Mouse (Mus musculus) hindbrain, embryonic 16.5 days (tissue): ENCODE measurements around the gene Glrx5. TPM values are rescaled to one million over a fixed set of nuclear protein-coding genes. Genes with fewer than 3 reads are reported as not detected.
A peak's percentile ranks its signal among the peaks of the same experiment; 100 is the strongest.

ENCODE experiments used
- ATAC-seq: fragments of 200-750 bp; cut with Nextera tagmentation; 2 replicates; pipeline ENCODE4 v1.8.0; 2017; ENCODE audit warnings: moderate TSS enrichment, moderate library complexity
- H3K27ac ChIP-seq: fragments of 300-500 bp; sonication (generic); 2 replicates; pipeline ENCODE4 v1.5.1; 2014; ENCODE audit warnings: low read depth, mild to moderate bottlenecking, control low read depth, low read length, moderate library complexity
- H3K27me3 ChIP-seq: fragments of 300-500 bp; sonication (generic); replicated peaks from 2 replicates; pipeline ENCODE4 v1.6.1; 2014; ENCODE audit warnings: low read length; ENCODE audit not compliant: control insufficient read depth, insufficient read depth
- H3K36me3 ChIP-seq: fragments of 300-500 bp; sonication (generic); 2 replicates; pipeline ENCODE4 v1.6.1; 2014; ENCODE audit warnings: mild to moderate bottlenecking, low read length, moderate library complexity, mixed read lengths; ENCODE audit not compliant: control insufficient read depth, insufficient read depth
- H3K4me1 ChIP-seq: fragments of 300-500 bp; sonication (generic); 2 replicates; pipeline ENCODE4 v1.6.1; 2014; ENCODE audit warnings: low read depth, low read length; ENCODE audit not compliant: control insufficient read depth, insufficient read depth
- H3K4me2 ChIP-seq: fragments of 300-500 bp; sonication (generic); 2 replicates; pipeline ENCODE4 v1.6.1; 2014; ENCODE audit warnings: mild to moderate bottlenecking, low read length, control low read depth, moderate library complexity
- H3K4me3 ChIP-seq: fragments of 300-500 bp; sonication (generic); 2 replicates; pipeline ENCODE4 v1.5.1; 2014; ENCODE audit warnings: mild to moderate bottlenecking, low read length, control low read depth, moderate library complexity
- H3K9ac ChIP-seq: fragments of 300-500 bp; sonication (generic); 2 replicates; pipeline ENCODE4 v1.6.1; 2014; ENCODE audit warnings: low read depth, mild to moderate bottlenecking, control low read depth, low read length, moderate library complexity
- H3K9me3 ChIP-seq: fragments of 300-500 bp; sonication (generic); 2 replicates; pipeline ENCODE4 v1.6.1; 2014; ENCODE audit warnings: mild to moderate bottlenecking, low read length, moderate library complexity; ENCODE audit not compliant: control insufficient read depth
- WGBS: fragments of 180-500 bp; shearing (Covaris S2); extraction: QIAGEN DNeasy Blood & Tissue Kit; methylation state at CpG from one replicate; pipeline ENCODE4 v1.1.7; 2014; 5-methylcytosine and 5-hydroxymethylcytosine counted together
- polyA plus RNA-seq: library from polyadenylated mRNA; unstranded; fragments of >200 nt; fragmentation: Nextera tagmentation; extraction: Ambion mirVana; gene quantifications from 2 replicates; pipeline ENCODE4 v1.2.1, GENCODE M21; 2015

Glrx5 gene
- polyA plus RNA-seq, 1 experiment from 2014 or later = 179 TPM

DNA sequence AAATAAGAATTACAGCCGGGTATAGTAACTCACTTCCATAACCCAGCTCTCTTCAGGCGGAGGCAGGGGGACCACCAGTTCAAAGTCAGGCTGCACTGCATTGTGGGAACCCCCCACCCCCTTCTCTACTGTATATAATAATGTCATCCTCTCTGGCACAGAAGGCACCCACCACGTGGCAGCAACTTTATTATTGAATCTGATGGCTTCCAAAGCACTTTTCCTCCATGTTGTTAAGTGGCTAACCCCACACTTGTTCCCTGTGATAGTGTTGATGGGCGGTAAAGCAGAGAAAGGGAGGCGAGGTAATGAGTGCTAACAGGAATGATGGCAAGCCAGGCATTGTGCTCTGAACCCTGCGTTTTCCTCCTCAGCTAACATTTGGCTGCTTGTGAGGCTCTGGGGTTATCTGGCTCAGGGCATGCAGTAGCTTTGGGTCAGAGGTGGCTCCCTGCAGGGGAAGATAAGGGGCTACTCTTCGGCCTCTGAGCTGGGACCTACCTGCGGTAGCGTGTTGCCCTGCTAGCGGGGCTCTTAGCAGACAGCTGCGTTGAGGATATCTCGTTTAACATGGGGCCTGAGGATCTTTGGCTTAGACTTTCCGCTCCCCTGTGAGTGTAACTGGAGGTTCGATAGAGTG is 1.8 kb downstream of the Glrx5 start:
- no peak for ATAC-seq
- Histone ChIP-seq H3K27me3 (no peaks in the 10 kb centered on the region), H3K4me1 (peaks cover 35% of the 10 kb centered on the region), H3K9me3 (no peaks in the 10 kb centered on the region), H3K27ac (no peak overlapping the region), H3K36me3 (peaks cover 4% of the 10 kb centered on the region; the same call in 1 of the 2 replicates), H3K4me3 (no peak overlapping the region; the same call in 1 of the 2 replicates), H3K4me2 (peak overlapping the region; percentile 69), H3K9ac (no peak overlapping the region; the same call in 1 of the 2 replicates)
- WGBS = 77% methylated on average over 14 of the region's 14 CpGs

DNA sequence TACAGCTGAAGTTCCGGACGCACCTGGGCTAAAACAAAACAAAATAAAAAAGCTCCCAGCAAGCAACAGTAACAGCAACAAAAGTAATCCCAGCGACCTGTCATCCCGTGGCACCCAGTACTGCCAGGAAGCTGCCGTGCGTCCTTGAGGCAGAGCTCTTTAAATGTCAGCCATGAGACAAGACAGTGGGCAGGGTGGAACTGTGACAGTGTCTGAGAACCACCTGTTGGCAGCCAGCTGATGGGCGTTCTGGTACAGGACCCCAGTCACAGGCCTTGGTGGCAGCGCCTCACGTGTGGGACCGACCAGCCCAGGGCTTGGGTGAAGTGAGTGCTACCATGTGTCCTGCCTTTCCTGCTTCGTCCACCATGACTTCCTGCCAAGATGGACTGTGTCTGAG is 5.7 kb downstream of the Glrx5 start:
- peaks cover 20% of the 10 kb centered on the region for H3K4me1 ChIP-seq
- H3K9me3 ChIP-seq = no peaks in the 10 kb centered on the region
- H3K27ac ChIP-seq = no peak overlapping the region
- H3K36me3 ChIP-seq = peaks cover 9% of the 10 kb centered on the region; the same call in 1 of the 2 replicates
- no peak overlapping the region for H3K4me2 ChIP-seq
- WGBS = 88% methylated on average over 11 of the region's 11 CpGs
- H3K27me3 ChIP-seq = no peaks in the 10 kb centered on the region
- no peak overlapping the region for H3K4me3 ChIP-seq
- no peak for ATAC-seq
- H3K9ac ChIP-seq = no peak overlapping the region

DNA sequence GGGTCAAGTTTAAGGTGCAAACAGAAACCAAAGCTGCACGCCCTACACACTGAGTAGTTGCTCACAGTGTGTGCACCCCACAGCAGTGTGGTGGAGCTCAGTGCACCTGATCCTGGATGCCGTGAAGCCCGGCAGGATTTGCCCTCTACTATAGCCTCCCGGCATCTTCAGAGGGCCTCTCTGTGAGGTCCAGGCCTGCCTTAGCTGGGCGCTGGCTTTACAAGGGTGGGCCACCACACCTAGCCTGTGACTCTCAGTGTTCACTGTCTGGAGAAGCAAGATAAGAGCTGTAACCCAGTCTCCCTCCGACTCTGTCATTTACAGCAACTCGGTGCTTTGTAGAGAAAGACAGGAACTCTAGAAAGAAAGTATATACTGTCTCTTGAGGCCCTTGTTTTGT is 6.4 kb downstream of the Glrx5 start:
- H3K9ac ChIP-seq = no peak overlapping the region
- no peak overlapping the region for H3K4me2 ChIP-seq
- no peak overlapping the region for H3K4me3 ChIP-seq
- H3K27me3 ChIP-seq = no peaks in the 10 kb centered on the region
- peaks cover 13% of the 10 kb centered on the region for H3K4me1 ChIP-seq
- no peak for ATAC-seq
- whole genome bisulfite sequencing = 85% methylated on average over 7 of the region's 7 CpGs
- H3K27ac ChIP-seq = no peak overlapping the region
- peaks cover 9% of the 10 kb centered on the region; the same call in 1 of the 2 replicates for H3K36me3 ChIP-seq
- no peaks in the 10 kb centered on the region for H3K9me3 ChIP-seq

DNA sequence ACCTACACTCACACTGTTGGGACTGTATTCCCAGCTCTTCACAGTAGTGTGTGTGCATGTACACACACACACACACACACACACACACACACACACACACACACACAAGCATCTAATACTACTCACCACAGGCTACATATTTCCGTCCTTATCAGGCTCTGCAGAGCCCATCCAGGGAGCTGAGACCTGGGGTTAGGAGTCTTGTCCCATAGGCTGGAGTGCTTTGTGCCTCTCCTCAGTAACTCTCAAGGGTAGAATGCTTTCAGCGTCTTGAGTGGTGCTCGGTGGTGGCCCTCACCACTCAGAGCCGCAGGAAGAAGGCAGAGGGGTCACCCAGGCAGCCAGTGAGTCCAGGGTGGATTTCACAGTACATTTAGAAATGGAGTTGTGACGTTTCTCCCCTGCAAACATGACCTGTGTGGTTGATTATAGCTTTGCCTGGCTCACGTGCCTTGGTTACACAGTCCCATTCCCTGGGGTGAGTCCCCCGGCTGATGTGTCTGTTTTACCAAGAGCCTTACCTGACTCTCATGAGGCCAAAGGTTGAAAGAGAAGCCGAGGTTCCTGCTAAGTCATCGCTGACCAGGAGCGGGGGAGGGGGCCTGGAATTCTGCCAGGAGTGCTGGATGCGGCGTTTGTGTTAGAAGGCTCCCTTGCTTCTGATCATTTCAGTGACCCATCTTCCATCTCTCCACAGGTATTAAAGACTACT is 7.2 kb downstream of the Glrx5 start:
- Histone ChIP-seq H3K4me1 (peaks cover 5% of the 10 kb centered on the region), H3K4me2 (no peak overlapping the region), H3K9me3 (no peaks in the 10 kb centered on the region), H3K9ac (no peak overlapping the region), H3K27ac (no peak overlapping the region), H3K36me3 (peaks cover 9% of the 10 kb centered on the region; the same call in 1 of the 2 replicates), H3K4me3 (no peak overlapping the region), H3K27me3 (no peaks in the 10 kb centered on the region)
- no peak for ATAC-seq
- WGBS = 61% methylated on average over 12 of the region's 12 CpGs

DNA sequence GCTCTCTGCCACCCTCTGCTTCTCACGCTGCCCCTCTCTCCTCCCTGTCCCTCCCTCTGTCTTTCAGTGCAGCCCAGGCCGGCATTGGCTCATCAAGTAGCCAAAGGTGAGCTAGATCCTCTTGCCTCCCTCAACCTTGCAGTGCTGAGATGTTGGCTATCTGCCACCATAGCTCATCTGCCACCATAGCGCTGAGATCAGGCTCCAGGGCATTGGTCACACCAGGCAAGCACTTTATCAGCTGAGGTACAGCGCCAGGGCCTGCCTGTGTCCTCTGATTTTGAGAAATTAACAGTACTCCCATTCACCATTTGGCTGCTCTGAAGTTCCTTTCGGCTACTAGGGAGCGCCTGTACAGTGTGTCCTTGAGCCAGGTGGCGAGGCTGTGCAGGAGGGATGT is 8.5 kb downstream of the Glrx5 start:
- H3K27ac ChIP-seq = no peak overlapping the region
- peaks cover 6% of the 10 kb centered on the region; the same call in 1 of the 2 replicates for H3K36me3 ChIP-seq
- ATAC-seq = no peak
- no peaks in the 10 kb centered on the region; the same call in 1 of the 2 replicates for H3K4me1 ChIP-seq
- no peaks in the 10 kb centered on the region for H3K9me3 ChIP-seq
- H3K9ac ChIP-seq = no peak overlapping the region
- H3K27me3 ChIP-seq = no peaks in the 10 kb centered on the region
- 86% methylated on average over 7 of the region's 7 CpGs for WGBS
- no peak overlapping the region for H3K4me3 ChIP-seq
- H3K4me2 ChIP-seq = no peak overlapping the region

DNA sequence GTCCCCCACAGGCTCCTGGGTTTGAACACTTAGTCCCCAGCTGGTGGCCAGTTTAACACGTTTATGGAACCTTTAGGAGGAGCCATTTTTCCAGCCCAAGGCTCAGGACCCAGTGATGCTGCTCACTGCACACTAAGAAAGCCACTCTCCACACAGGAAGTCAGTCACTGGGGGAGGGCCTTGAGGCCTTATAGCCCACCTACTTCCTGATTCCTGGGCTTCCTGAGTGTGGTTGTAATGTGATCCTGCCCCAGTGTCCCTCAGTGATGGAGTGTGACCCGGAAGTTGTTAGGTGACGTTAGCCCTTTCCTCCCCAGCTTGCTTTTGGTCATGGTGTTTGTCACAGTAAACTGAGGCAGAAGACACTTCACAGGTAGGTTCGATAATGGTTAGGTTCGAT is 10.6 kb downstream of the Glrx5 start:
- peaks cover 6% of the 10 kb centered on the region; the same call in 1 of the 2 replicates for H3K36me3 ChIP-seq
- WGBS = 96% methylated on average over 5 of the region's 5 CpGs

DNA sequence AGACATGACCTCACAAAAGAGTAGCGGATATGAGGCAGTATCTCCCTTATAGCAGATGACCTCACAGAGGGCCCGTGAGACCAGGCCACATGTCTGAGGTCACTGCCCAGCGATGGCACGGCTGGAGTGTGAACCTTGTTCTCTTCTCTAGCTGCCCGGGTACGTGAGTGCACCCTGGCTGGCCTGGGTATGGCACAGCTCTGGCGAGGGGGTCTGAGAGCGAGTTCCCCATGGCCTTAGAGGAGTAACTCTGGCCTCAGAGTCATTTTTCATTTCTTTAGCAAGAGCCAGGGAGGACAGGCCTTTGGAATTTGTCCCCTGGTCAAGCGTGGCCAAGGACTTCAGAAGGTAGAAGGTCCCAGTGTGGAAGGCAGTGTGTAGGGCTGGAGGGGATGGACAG is 12.3 kb downstream of the Glrx5 start:
- Histone ChIP-seq H3K27ac (no peak overlapping the region), H3K9me3 (peaks cover 3% of the 10 kb centered on the region; the same call in 1 of the 2 replicates), H3K4me1 (no peaks in the 10 kb centered on the region; the same call in 1 of the 2 replicates), H3K36me3 (peaks cover 6% of the 10 kb centered on the region; the same call in 1 of the 2 replicates), H3K9ac (no peak overlapping the region), H3K27me3 (no peaks in the 10 kb centered on the region), H3K4me2 (no peak overlapping the region), H3K4me3 (no peak overlapping the region)
- WGBS = 89% methylated on average over 9 of the region's 9 CpGs
- ATAC-seq = no peak

More for the DNA sequence above, 10.6 kb downstream of the Glrx5 start:
- H3K9ac ChIP-seq = no peak overlapping the region
- H3K4me1 ChIP-seq = no peaks in the 10 kb centered on the region; the same call in 1 of the 2 replicates
- peaks cover 3% of the 10 kb centered on the region; the same call in 1 of the 2 replicates for H3K9me3 ChIP-seq
- ATAC-seq = no peak
- no peak overlapping the region for H3K4me2 ChIP-seq
- no peaks in the 10 kb centered on the region for H3K27me3 ChIP-seq
- H3K27ac ChIP-seq = no peak overlapping the region
- no peak overlapping the region for H3K4me3 ChIP-seq

DNA sequence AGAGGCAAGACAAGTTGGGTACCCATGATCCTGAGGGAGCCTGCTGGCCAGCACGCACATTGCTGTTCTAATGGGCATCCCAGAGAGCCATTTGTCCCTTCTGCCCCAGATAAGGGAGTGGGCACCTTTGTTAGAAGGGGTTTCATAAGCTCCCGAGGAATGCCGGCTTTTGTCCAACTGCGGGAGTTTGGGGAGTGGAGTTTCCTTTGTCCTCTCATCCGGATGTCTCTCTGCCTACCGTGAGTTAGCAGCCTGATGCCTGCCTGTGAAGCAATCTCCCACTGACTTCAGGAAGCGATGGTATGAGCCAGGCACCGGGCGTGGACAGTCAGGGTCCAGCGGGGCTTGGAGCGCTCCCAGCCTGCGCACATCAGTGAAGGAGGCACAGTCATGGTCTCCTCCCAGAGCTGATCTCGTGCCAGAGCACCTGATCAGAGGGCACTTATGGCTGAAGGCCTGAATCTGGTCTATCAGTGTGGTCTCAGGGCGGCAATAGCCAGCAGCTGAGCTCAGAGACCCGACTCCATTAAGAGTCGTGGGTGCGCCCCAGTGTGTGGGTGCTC is 15.9 kb downstream of the Glrx5 start:
- no peak overlapping the region for H3K4me3 ChIP-seq
- peaks cover 3% of the 10 kb centered on the region; the same call in 1 of the 2 replicates for H3K9me3 ChIP-seq
- H3K27me3 ChIP-seq = no peaks in the 10 kb centered on the region
- 60% methylated on average over 17 of the region's 17 CpGs for WGBS
- H3K4me1 ChIP-seq = no peaks in the 10 kb centered on the region
- H3K9ac ChIP-seq = no peak overlapping the region
- H3K4me2 ChIP-seq = no peak overlapping the region
- H3K27ac ChIP-seq = no peak overlapping the region
- no peak for ATAC-seq
- no peaks in the 10 kb centered on the region for H3K36me3 ChIP-seq

DNA sequence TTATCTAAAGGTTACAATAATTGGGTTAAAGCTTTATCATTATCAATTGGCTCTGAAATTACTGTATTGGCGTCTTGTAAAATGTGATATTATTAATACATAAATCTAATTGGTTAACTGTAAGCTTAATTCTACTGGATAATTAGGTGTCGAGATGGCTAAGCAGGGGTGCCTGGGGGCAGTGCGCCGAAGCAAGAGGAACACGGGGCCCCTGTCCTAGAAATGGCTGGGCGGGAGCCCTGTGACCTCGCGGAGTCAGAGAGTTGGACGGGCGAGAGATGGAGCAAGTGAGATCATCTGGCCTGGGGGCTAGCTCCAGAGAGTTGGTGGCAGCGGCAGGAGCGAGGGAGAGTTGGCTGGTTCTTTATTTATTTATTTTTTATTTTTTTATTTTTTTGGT is 17.3 kb downstream of the Glrx5 start:
- H3K27ac ChIP-seq = no peak overlapping the region
- H3K9me3 ChIP-seq = peaks cover 3% of the 10 kb centered on the region; the same call in 1 of the 2 replicates
- H3K9ac ChIP-seq = no peak overlapping the region
- no peaks in the 10 kb centered on the region for H3K27me3 ChIP-seq
- no peak overlapping the region for H3K4me2 ChIP-seq
- 81% methylated on average over 12 of the region's 12 CpGs for WGBS
- no peaks in the 10 kb centered on the region for H3K4me1 ChIP-seq
- H3K4me3 ChIP-seq = no peak overlapping the region
- ATAC-seq = no peak
- H3K36me3 ChIP-seq = no peaks in the 10 kb centered on the region
